Mouse (Mus musculus): ENCODE measurements around the gene Unc13c. TPM values are rescaled to one million over a fixed set of nuclear protein-coding genes. Genes with fewer than 3 reads are reported as not detected.

Gene Unc13c
- polyA plus RNA-seq, 1 experiment, result not detected

DNA sequence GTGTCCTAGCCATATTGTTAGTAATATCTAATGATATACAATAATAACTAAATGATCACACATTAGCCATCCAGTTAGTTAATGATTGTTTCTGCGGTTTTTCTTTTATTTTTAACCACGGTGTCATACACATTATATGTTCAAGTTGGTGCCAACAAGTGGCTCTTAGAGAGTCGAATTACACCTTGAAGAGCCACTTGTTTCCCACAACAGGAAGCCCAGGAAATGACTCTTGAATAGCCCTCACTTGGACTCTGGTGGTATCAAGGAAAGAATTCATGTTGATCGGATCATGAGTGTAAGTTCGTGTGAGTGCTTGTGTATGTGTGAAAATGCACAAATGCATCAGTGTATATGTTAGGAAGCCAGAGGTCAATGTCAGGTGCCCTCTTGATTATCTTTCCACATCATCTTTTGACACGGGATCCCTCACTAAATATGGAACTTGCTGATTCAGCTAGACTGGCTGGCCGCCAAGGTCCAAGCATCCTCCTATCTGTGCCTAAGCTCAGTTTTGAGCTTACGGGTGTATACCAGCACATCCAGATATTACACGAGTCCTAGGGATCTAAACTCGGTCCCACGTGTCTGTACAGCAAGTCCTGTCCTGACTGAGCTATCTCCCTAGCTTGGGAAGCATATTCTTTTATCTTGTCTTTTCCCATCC lies 46.2 kb downstream of the Unc13c start:
- no peak for TF ChIP-seq GATA1 (IDR thresholded peaks at IDR 0.05; ENCODE audit: low read length)

DNA sequence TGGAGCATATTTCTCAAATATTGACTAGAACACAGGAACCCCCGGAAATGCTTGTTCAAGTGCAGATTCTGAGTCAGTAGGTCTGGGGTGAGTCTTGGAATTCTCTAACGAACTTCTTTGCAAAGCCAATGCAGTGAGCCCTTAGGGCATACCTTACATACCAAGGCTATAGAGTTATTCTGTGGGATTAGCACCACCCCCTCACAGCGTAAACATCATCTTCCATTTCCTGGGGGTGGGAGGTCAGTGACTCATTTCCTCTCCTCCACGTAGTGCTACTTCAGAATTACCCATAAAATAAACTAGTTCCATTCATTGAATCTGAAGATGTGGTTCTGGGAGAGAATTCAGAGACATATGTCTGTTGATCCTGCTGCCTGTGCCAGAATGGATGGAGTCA lies 62.8 kb downstream of the Unc13c start:
- no peak for TF ChIP-seq GATA1 (IDR thresholded peaks at IDR 0.05; ENCODE audit: low read length)

DNA sequence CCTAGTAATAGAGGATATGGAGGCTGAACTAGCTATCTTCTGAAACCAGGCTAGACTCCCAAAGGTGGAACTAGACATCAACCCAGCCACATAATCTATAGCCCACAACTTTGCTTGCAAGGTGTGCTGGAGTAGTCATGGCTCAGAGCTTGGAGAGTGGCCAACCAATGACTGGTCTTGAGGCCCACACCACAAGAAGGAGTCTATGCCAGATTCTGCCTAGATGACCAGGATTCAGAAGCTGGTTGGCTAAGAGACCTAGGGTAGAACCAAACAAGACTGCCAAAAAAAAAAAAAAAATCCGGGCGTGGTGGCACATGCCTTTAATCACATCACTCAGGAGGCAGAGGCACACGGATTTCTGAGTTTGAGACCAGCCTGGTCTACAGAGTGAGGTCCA lies 70.2 kb downstream of the Unc13c start:
- TF ChIP-seq GATA1 (IDR thresholded peaks at IDR 0.05; ENCODE audit: low read length), result no peak

DNA sequence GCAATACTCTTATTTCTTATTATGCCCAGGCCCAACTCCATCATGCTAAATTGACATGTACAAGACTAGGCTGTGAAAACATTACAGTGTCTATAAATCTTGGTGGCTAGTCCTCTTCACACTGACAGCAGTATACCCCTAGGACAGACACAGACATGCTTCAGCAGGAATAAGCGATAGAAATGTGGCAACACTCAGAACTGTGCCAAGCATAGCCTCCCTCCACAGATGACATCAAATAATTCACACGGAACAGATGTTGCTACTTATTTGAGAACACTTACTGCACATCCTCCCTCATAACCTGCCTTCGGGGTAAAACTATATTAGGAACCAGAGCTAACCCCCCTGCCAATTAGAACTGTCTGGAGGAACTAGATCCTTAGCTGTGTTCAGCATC lies 72.6 kb downstream of the Unc13c start:
- TF ChIP-seq GATA1 (IDR thresholded peaks at IDR 0.05; ENCODE audit: low read length), result no peak

DNA sequence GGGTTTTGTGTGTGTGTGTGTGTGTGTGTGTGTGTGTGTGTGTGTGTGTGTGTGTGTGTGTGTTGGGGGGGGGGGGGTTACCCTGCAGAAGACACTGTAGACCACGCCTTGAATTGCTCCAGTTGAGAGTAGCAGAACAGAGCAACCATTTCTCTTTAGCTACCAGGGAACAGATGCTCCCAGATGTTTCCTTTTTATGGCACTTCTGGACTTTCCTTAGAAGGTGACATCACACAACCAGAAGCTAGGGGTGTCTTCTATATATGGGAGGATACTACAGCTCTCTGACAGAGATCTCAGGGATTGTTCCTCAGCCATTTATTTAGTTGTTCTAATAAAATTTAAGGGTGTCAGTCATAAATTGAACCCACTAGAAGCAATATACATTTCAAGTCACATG lies 85.2 kb downstream of the Unc13c start:
- no peak for TF ChIP-seq GATA1 (IDR thresholded peaks at IDR 0.05; ENCODE audit: low read length)

DNA sequence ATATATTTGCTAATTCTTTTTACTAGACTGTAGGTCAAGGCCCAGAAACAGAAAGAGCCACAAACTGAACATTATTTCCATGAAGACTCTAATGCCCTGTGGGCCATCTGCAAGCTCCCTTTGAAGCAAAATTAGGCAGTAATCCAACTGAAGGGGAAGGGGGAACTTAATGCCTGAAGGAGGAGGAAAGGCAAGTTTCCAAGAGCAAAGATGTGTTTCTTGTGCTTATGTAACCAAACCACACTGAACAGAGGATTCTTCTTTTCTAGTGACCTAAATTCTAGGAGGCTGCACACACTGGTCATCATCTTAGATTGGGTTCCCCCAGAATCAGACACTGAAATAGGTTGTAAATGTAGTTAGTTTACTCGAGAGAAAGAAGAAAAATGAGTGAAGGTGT lies 85.6 kb downstream of the Unc13c start:
- no peak for TF ChIP-seq GATA1 (IDR thresholded peaks at IDR 0.05; ENCODE audit: low read length)

DNA sequence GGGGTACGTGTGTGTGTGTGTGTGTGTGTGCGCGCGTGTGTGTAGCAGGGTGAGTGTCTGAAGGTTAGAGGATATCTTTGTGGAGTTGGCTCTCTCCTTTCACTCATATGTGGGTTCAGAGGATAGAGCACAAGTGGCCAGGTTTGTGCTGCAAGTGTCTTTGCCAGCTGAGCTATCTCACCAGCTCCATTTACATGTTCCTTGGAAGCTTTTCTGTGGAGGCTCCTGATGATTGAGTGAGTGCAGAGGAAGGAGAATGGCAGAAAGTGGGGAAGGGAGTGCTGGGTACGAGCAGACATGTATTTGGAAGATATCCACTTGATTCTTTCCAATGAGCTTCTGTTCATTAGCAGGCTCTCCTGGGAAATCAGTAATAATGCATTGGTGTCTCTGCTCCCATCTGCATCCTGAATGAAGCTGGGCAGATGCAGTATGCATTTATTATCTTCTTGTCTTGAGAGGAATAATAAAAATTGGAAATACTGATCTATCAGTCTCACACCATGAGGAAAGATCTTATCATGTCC lies 86.3 kb downstream of the Unc13c start:
- TF ChIP-seq GATA1 (IDR thresholded peaks at IDR 0.05; ENCODE audit: low read length), result no peak

DNA sequence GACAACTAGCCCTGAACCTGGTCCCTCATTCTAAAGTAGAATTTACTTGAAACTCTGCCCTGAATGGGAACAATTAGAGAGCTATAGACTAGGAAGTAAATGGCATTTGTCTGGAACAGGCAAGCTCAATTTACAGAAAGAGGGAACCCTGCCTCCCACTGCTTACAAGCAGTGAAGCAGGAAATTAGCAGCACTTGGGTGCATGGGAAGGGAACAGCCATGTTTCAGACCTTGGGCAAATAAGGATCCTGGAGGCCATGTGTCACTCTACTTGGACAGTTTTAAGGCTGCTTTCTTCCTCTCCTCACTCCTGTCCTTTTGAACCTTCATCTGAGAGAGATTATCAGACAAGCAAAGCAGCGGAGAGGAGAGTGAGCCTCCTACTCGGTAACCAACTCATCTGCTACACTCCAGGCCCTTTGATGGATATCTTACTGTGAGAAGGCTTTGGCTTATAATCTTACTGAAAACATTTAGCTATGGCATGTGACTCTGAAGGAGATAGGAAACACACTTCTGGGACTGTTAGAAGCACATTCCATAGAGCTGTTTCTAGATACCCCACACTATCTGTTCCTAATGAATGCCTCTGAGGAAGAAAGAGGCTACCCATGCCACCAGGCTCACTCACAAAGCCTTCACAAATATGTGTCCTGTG lies 101.2 kb downstream of the Unc13c start:
- TF ChIP-seq GATA1 (IDR thresholded peaks at IDR 0.05; ENCODE audit: low read length), result no peak

DNA sequence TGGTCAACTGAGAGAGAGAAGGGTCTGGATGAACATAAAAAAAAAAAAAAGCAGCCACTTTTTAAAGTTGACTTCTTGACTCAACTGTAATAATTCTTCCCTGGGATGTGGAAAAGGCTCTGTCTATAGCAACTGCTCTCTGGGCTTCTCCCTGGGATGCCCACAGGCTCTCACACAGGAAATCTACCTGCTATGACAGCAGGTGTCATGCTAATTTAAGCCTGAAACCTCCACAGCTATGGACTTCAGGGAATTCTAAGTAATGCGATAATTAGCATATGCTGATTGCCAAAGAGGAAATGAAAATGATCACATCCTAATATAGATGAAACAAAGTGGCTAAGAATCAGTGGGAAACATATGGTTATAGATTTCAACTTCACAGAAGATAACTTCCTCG lies 102.1 kb downstream of the Unc13c start:
- TF ChIP-seq GATA1 (IDR thresholded peaks at IDR 0.05; ENCODE audit: low read length), result no peak

DNA sequence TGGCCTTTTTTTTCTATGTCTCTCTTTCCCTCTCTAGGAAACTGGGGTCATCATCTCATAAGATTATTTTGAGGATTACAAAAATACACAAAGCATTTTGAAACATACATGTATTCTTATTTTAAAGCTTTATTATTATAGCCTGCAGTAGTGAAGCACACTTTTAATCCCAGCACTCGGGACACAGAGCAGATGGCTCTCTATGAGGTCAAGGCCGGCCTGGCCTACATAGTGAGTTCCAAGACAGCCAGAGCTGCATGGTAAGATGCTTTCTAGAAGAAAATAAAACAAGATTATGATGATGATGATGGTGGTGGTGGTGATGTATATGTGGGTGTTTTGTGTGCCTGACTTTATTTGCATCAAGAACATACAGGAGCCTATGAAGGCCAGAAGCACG lies 109.3 kb downstream of the Unc13c start:
- TF ChIP-seq GATA1 (IDR thresholded peaks at IDR 0.05; ENCODE audit: low read length), result no peak

DNA sequence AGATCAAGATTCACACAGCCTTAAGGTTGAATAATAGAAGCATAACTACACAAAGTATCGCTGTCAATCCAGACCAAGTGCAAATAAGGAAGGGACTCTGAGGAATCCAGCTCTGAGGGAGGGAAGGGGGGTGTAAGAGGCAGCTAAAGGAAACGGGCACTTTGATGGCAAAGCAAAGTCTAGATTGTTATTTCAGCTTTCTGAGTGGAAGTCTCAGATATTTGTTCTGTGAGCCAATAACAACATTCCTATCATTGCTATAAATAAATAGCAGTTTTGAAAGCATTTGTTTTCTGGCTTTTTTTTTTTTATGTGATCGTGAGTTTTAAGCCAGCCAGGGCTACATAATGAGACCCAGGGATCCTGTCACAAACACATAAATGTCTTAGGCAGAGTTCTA lies 114.5 kb downstream of the Unc13c start:
- no peak for TF ChIP-seq GATA1 (IDR thresholded peaks at IDR 0.05; ENCODE audit: low read length)

DNA sequence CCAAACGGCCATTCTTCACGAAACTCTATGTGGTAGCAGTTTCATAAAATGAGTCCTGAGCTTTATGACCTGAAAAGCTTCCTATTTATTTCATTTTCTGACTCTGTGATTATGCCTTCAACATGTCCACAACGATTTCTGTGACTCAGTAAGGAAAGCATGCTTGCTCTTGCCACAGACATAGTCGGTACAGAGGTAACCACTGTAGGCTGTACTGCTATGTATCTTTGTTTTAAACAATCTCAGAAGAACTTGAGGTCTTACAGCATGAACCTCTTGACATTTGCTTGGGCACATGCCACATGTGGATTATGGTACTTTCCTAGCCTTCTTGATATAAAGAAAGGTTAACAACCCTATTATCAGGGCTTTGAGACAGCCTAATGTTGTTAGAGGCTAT lies 162.1 kb downstream of the Unc13c start:
- TF ChIP-seq GATA1 (IDR thresholded peaks at IDR 0.05; ENCODE audit: low read length), result no peak

DNA sequence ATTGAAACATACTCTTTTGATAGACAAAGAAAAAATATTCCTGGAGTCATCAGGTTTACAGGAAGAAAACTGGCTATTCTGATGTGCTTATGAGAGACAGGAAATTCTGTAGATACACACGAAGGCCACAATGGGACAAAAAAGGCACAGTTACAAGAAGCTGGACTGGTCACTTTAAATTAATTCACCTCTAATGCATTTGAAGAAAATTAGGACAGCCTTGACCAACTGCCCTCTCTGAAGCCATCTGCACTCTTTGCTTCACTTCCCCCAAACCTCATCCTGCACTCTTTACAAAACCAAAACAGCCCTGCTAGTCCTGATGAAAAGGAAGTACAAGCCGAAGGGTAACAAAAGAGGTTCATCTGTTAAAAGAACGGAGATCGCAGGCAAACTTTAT lies 194.2 kb downstream of the Unc13c start:
- TF ChIP-seq GATA1 (IDR thresholded peaks at IDR 0.05; ENCODE audit: low read length), result no peak

DNA sequence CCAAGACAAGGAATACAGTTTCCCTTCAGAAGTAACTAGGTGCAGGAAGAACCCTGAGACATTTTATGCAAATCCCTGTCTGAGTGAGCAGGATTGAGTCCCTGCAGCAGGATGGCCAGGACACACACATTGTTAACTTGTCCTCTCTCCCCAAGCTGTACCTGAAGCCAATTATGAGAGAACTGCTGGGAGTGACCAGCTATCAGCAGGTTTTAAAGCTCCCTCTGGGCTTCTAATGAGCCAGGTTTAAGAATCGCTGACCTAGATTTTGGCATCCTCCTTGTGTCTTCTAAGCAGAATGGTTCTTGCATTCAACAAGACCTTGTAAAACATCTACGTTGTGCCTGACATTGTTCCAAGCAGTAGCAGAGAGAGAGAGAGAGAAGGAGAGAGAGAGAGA lies 213.6 kb downstream of the Unc13c start:
- TF ChIP-seq GATA1 (IDR thresholded peaks at IDR 0.05; ENCODE audit: low read length), result no peak

DNA sequence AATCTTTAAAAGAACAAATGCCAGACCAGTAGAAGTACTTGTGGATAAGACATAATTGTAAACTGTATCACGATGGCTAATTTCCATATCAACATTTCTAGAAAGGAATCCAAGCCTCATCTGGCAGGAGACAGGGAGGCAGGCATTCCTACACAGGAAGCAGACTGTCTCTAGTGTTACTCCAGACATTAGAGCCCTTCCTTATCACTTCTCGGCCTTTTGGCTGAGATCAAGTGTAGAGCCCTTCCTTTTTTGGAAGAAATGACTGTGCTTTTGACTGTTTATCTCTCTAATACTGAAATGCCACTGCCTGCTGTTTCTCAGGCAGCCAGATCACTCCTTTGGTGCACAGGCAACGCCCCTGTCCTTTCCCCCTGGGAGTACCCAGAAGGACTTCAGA lies 215.3 kb downstream of the Unc13c start:
- no peak for TF ChIP-seq GATA1 (IDR thresholded peaks at IDR 0.05; ENCODE audit: low read length)

DNA sequence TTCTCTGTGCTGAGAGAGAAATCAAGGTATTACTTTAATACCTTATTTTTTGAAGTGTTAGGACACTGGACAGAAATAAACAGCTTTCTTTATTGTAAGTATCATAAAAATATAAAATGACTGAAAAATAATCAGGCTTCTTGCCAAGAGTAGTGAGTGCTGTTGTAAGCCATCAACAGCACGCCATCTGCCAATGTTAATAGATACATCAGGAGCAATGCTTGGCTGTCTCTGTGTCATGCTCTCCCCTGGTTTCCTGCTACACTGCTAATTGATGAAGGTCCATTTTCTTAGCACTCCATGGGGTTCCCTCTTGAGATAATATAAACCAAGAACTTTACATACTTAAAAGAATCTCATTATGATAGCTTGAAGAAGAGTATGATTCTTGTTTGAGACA lies 217.4 kb downstream of the Unc13c start:
- TF ChIP-seq GATA1 (IDR thresholded peaks at IDR 0.05; ENCODE audit: low read length), result no peak

DNA sequence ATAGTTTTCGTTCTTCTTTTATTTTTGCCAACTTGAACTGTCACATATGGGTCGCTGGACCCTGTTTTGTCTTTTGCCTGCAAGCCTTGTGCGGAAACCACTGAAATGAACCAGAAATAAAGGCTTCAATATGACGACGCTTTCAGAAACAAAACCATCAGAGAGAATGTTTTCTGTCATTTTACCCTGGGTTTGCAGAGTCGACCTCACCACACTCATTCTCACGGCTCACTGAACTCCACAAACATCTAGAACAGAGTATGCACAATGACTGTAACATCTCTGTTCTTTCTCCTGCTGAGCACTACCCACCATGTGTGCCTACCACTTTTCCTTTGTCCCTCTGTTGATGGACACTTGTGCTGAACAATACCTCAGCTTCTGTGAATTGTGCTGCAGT lies 234.3 kb downstream of the Unc13c start:
- no peak for TF ChIP-seq GATA1 (IDR thresholded peaks at IDR 0.05; ENCODE audit: low read length)
